Mouse (Mus musculus) inflammation-experienced regulatory T-cells, adult 6 months (primary cell): ENCODE measurements around the gene Fcrl5. TPM values are rescaled to one million over a fixed set of nuclear protein-coding genes. Genes with fewer than 3 reads are reported as not detected.

Source experiments
- ATAC-seq: one replicate; pipeline ENCODE4 v1.8.0; 2017
- polyA plus RNA-seq, 3 experiments: library from polyadenylated mRNA; unstranded; fragments of 100-300 nt; shearing (Covaris generic); gene quantifications; one replicate each; pipeline ENCODE4 v1.2.1; 2017

Gene Fcrl5
- polyA plus RNA-seq, 3 experiments from 2014 or later = 0.31 to 0.51 (median 0.39) TPM

DNA sequence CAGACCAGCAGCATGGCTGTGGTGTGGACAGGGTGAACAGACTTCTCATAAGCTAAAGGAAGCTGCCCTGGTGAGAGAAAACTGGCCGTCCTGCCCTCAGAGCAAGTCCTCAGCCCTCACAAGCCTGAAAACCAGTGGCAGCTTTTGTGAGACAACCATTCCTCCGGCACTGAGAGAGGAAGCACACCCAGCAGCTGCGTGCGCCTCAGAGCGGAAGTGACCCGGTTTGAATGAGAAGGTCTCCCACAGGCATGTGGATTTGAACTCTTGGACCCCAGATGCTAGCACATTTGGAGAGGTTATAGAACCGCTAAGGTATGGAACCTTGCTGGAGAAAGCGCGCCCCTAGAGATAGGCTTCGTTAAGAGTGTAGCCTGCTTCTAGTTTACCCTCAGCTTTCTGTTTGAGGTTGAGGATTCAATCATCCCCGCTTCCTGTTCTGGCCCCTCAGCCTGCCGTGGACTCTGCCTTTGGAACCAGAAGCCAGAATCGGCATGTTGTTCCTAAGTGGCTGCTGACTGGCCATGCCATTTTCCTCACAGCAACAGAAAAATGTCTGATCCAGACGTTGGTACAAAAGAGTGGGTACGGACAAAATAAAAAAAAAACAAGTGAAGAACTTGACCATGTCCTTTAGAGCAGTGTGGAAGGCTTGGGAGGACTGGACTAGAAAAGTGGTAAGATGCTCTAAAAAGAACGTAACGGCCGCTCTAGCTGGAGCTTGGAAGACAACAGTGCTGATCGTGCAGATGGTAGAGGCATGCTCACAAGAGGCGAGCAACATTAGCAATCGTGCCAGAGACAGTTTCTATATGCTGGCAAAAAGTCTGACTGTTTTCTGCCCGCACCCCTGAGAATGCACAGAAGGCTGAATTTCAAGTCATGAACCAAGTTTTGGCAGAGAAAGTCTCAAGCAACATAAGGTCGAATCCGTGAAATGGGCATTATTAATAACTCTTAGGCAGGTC, 64.8 kb downstream of the Fcrl5 start:
- peak; percentile 56 for ATAC-seq

- no peak for ATAC-seq
These were observed 65.6 kb downstream of the Fcrl5 start for GRCm38 (mm10) chr3:87501151-87501550.

- ATAC-seq = no peak
These were observed 67.2 kb downstream of the Fcrl5 start for GRCm38 (mm10) chr3:87502771-87503170.

DNA sequence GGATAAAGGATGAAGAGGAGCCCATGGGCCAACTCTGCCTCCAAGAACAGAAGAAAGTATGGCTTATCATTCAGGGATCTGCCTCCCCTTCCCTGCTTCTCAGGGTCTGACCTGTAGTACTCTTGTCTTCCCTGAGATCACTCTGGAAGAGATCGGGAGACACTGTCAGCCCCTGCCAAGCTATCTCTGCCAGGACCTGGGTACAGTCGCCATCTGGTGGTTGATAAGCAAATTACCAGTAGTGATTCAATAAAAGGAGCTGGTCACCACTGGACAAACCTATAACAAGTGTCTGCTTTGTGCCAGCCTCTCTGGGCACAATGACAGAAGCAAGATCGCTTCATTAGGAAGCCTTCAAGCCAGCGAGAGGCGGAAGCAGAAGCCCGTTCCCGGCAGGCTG, 68.8 kb downstream of the Fcrl5 start:
- ATAC-seq = no peak

GRCm38 (mm10) chr3:87504749-87505425, 69.3 kb downstream of the Fcrl5 start:
- no peak for ATAC-seq

GRCm38 (mm10) chr3:87506456-87507416, 71.2 kb downstream of the Fcrl5 start:
- ATAC-seq = no peak

DNA sequence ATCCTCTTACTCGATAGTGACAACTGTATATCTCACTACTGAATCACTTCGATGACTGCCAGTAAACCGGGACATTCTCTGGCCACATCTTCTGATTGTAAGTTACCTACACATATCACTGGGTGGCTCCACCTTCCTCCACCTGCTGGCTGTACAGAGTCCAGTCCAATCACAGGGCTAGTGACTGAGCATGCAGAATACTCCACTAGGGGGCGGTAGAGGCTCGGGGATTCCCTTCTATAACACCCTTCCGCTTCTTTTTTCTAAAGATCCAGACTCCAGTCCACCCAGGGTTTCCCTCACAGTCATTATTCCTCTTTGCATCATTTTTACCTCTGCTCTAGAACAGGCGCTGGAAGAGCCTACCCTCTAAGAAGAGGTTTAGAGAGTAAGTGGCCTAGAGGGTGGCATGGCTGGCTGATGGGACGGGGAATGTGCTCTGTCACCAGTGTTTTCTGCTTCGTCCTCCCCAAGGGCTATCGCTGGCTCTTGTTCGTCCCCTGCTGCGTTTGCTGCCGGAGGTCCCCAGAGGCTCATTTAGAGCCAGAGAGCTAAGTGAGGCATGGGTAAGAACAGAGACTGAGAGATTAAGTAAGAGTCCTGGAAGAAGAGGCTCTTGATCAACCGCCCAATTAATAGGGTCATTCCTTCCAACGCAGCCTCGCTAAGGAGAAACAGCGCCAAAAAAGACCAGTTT, 72.8 kb downstream of the Fcrl5 start:
- peak; percentile 85 for ATAC-seq

- no peak for ATAC-seq
These were observed 73.5 kb downstream of the Fcrl5 start for GRCm38 (mm10) chr3:87509061-87509460.

DNA sequence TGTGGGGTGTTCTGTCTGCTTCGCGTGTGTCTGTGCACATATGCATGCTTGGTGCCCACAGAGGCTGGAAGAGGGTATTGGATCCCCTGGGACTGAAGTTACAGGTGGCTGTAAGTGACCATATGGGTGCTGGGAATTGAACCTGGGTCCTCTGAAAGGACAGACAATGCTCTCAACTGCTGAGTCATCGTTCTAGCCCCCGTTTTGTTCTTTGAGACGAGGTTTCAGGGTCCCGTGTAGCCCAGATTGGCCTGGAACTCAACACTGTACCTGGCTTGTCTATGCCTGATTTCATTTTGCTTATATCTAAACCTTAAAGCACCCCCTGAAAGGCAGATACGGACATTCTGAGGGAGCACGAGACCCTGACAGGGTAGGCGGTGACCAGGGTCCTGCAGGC, 75.3 kb downstream of the Fcrl5 start:
- no peak for ATAC-seq

DNA sequence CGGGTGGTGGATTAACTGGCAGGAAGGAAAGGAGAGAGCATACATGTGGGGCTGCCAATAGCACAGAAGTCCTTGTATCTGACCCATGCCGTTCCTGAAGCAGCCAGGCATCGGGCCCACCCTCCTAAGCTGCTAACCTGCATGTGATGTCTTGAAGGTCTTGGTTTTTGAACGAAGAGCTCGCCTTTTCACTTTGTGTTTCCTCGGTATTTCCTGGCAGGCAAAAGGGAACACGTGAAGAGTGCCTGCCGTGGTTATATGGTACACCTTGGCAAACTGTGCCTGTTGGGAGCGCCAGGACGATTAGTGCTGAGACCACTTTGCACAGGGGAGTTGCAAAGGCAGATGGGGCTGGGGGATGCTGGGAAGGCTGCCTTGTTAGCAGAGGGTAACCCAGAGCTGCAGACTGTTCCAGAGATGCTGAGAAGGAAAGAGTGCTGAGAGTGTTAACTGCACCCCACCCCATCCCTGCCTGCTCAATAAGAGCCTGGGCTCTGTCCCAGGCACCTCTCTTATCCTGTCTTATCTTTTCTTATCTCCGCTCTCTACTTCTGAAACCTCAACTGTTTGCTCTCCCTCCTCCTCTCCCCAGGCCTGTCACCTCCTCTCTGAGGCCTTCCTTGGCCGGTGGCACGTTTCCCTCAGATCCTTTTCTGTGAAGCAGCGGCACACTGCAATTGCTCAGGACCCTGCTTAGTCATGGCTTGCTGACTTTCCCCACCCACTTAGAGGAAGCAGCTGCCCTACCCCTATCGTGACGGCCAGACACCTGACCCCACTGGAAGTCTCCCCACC, 76.6 kb downstream of the Fcrl5 start:
- ATAC-seq = no peak

DNA sequence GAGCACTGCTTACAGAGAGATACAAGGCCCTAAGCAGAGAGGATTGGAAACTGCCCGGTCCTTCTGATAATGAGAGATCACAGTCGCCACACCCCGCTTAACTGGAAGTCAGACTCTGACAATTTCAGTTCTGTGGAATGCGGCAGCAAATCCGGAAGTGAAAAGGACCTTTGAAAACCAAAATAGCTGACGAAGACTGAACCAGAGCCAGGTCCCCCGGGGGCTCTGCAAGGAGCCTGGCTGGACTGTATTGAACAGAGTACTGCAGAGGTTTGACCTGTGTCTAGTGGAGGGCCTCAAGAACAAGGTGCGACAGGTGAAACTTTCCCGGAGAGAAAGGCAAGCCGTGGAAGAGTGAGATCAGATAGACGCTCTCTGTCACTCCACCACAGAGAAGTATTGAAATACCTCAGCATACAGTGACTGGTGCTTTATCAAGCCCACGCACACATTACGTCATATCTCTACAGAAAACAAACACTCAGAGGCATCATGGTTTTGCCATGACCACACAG, 80.1 kb downstream of the Fcrl5 start:
- ATAC-seq = peak; percentile 86

- no peak for ATAC-seq
These were observed 82.9 kb downstream of the Fcrl5 start for GRCm38 (mm10) chr3:87518425-87518824.

DNA sequence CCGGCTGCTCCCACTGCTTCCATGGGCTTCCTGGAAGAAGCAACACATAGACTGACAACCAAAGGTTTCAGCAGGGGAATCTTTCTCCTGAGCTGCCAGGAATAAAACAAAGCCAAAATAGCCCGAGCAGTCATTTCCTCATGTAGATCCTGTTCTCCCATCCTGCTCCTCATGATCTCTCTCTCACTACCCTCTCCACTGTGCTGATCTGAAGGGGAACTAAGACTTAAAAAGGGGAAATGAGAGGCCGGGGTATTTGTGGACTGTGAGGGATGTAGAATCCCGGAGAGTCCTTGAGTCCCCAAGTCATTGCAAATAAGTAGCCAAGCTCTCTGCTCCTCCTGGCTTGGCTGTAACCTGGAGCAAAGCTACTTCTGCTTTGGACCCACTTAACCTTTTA, 85.6 kb downstream of the Fcrl5 start:
- no peak for ATAC-seq

DNA sequence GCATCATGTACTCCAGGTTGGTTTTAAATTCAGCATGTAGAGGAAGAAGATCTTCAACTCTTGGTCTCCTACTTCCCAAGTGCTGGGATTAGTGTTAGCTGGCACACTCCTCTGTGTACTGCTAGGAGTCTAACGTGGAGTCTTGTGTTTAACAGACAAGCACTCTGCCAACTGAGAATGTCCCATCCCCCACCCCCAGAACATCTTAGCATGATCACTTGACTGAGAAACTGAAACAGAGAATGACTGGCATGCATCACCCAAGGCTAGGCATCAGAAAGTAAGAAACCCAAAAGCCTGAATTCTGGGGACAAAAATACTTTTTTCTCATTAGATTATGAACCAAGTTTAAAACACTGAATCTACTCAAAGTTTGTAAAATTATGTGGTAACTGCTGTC, 86.3 kb downstream of the Fcrl5 start:
- ATAC-seq = no peak

- ATAC-seq = no peak
These were observed 88.1 kb downstream of the Fcrl5 start for GRCm38 (mm10) chr3:87523701-87524100.

DNA sequence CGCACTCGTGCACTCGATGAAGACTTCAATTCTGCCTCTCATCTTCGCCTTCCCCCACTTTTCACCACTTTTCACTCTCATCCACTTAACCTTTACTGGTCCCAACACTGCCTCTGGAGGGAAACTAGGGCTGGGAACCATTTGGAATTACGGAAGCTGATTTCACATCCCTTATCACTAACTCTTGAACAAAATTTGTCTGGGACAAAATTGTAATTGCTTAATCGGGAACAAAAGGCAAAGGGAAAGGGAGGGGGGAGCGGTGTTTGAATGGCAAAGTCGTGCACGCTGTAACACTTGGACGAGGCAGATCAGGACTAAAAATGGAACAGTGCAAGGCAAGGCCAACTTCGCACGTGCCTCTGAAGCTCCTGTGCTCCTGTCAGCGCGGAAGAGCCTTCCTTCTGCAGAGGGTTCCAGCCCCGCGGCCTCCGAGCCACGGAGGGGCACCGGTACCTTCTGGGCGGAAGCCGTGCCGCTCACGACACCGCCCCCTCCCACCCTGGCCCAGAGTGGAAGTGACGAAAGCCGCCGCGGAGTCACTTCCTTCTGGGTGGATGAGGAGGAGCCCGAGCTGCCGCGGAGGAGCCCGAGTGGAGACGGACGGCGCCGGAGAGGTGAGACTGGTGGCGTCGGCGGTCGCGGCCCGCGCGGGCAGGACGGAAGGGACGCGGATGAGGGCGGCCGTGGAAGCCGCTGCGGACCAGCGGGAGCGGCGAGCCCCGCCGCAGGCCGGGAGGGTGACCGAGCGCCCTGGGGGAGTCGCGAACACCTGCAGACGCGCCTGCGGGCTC, 89.7 kb downstream of the Fcrl5 start, which contains the start of gene Etv3:
Etv3 (plus strand) TSS at position 365 of the 794 bp plus-strand sequence.
- ATAC-seq = peak; percentile 69

GRCm38 (mm10) chr3:87525837-87526570, 90.4 kb downstream of the Fcrl5 start:
- peak; percentile 8 for ATAC-seq

DNA sequence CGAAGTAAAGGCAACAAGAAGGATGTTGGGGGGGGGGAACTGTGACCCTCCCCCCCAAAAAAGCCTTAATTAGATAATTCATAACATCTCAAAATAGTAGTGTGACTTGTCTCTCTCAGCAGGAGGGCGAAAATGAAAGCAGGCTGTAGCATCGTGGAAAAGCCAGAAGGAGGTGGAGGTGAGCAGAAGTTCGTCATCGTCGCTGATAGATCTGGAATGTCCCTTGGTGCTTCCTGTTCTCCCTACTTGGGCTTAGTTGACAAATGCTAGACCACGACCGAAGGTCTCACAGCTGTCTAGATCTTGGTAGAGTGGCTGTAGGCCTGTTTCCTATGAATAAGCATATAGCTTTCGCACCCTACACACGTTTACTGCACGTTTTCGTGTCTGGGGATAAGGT, 91.6 kb downstream of the Fcrl5 start:
- ATAC-seq = peak; percentile 29

GRCm38 (mm10) chr3:87528021-87528420, 92.4 kb downstream of the Fcrl5 start:
- peak; percentile 11 for ATAC-seq
